Mouse (Mus musculus): ENCODE data around the gene Napsa.
A peak's percentile ranks its signal among the peaks of the same experiment; 100 is the strongest.

Napsa gene

GRCm38 (mm10) chr7:44572213-44572701 is at the start of gene Napsa:
Napsa (plus strand) TSS chr7:44572380.
- DNase-seq (ENCODE audit: low spot score in 2 of 2) = no peak

GRCm38 (mm10) chr7:44523056-44523455 is 49.1 kb upstream of the Napsa start:
- DNase-seq (ENCODE audit: low spot score in 2 of 2) = no peak

DNA sequence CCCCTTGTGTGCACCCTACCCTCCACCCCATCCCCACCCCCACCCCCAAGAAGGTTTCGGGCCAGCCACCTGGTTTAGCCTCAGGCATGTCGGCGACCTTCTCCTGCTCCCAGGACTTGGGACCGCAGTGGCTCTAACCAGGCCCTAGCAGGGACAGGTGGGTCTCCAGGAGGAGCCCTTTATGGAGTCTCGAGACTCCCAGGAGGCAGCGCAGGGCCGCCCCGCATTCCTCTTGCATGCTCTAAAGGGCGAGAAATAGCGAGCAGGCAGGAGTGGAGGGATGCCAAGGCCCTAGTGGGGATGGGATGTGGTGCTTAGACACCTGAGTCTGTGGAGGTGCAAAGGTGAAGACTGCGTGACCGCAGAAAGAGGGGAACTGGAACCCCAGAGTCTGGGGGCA is 47.7 kb upstream of the Napsa start, which contains the start of gene Mybpc2:
Gene Mybpc2 (minus strand): TSS at position 155 of the 400 bp plus-strand sequence.
- no peak for DNase-seq (ENCODE audit: low spot score in 2 of 2)

- no peak for DNase-seq (ENCODE audit: low spot score in 2 of 2)
Measured at GRCm38 (mm10) chr7:44525126-44525832, 46.9 kb upstream of the Napsa start.

- DNase-seq (ENCODE audit: low spot score in 2 of 2) = no peak
Measured at GRCm38 (mm10) chr7:44526414-44527154, 45.6 kb upstream of the Napsa start.

DNA sequence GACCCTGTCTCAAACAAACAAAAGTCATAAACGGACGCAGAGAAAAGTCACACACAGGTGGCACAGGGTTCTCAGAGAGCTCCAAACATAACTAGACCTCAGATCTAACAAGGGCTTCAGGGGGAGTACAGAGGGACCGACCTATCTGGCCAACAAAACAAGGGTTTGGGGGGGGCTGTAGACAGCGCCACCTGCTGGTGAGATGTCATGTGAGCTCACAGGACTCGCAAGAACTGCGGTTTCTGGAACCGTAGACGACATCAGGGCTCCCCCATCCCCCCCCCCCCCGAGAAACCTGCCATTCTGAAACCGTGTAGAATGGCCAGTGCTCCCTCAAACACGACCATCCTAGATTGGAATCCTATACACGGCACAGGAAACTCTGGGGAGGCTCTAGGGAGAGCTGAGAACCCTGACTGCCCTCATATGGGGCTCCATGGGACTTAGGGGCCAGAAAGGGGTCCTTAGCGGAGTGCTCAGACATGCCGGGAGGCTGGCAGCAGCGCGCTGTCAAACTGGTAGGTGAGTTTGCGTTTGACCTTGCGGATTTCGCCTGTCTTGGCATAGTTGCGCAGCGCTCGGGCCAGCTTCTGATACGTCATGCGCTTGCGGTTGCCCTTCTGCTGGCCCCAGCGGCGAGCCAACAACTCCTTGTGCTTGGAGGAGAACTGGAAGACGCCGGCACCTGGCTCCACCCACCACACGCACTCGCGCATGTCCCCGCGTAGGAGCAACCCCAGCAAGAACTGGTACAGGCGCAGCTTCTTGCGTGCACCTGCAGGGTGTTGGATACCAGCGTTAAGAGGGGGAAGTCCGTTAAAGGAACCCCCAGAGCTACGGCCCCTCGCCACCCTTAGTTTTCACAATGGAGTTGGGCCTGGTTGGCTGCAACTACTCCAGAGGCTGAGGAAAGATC is 44.4 kb upstream of the Napsa start:
- DNase-seq (ENCODE audit: low spot score in 2 of 2) = peak; percentile 79 to 90

DNA sequence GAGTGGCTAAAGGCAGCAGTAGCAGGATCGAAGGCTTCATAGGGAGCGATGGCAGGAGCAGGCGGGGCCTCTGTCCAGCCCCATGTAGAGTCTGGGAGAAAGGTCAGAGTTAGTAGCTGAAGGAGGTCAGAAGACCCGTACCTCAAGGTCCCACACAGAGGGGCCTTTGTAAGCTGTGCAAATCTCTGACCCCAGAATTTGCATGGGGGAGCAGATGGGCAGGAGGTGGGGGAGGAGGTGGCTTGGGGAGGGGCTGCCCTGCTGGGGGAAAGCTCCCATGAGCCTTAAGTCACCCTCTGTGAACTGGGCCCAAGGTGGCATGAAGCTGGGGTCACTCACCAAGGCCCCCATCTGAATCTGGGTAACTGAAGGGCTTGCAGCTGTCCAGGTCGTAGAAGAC is 42.7 kb upstream of the Napsa start:
- DNase-seq (ENCODE audit: low spot score in 2 of 2) = no peak

- DNase-seq (ENCODE audit: low spot score in 2 of 2) = no peak
Measured at GRCm38 (mm10) chr7:44530507-44530906, 41.7 kb upstream of the Napsa start.

DNA sequence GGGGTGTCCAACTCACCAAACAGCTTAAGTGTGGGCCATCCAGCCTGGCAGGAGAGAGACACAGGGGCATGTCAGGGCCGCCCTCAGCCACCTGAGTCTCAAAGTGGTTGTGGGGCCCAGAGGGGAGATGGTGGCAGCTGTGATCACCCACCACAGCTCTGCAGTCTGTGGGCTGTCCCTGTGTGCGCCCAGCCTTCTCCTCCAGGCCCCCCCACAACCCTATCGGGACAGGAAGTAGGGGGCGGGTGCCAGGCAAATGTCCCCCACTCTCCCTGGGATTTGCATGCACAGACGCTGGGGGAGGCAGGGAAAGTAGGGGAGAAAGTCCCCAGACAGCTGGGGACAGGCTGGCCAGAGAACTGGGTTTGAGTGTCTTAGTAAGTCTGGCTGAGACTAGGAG is 41.0 kb upstream of the Napsa start:
- DNase-seq (ENCODE audit: low spot score in 2 of 2) = no peak

DNA sequence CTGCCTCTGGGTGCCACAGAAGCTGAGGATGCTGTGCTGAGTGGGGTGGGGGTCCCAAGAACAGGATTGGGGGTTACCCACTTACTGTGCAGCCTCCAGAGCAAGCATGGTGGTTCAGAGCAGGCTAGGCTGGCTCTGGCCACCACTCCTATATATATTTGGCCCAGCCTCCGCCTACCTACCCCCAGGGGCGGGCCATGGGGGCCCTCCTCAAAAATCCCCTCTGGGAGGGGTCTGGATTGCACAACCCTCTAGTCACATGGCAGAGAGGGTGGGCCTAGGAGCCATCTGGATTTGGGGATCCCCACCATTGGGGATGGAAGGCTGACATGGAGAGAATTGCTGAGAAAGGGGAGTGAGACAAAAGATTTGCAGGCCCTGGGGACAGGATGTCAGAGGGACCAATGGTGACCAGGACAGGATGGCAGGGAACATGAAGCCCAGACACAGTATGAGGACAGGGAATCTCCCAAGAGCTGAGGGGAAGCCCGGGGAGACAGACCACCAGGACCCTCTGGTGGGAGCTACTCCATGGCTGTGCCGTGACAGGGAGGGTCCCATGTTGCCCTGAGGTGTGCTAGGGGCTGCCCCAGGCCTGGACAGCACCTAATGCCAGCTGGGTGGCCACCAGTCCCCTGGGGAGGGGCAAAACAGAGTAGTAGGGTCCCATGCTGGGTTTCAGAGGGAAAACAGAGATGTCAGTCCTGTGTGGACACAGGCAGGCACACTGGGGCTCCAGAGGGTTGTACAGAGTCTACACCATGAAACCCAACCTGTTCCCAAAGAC is 40.0 kb upstream of the Napsa start, which contains the start of gene Spib:
Gene Spib (minus strand): TSS at position 126 of the 787 bp plus-strand sequence.
- no peak for DNase-seq (ENCODE audit: low spot score in 2 of 2)

DNA sequence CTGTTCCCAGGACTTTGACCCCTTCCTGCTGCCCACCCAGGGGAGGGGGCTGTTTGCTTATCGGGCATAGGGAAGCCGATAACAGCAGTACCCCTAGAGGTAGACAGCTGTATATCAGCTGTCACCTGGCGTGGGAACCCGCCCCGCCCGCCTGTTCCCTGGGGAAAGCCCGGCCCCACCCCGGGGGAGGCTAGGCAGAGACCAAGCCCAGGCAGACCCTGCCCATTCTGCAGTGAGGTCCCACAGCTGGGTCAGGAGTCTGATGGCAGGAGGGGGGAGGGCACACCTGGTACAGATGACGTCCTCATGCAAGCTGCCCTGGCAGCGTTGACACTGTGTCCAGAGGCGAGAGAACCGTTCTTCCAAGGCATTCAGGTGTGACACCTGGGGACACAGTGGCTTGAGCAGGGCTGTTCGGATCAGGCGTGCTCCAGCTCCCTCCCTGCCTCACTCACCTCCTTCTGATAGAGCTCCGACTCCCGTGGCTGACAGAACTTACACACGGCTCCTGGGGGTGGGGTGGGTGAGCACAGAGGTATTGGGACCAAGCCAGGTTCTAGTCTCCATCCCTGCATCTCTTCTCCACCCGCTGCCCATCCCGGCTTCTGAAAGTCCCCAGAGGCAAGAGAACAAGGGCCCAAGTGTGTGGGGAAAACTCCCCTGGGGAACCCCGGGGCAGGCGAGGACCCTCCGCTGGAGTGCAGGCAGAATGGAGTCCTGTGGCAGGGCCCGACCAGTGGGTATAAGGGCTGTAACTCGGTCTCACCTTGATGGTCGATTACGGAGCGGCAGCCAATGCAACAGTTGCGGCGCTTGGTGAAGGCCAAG is 39.0 kb upstream of the Napsa start:
- no peak for DNase-seq (ENCODE audit: low spot score in 2 of 2)

- no peak for DNase-seq (ENCODE audit: low spot score in 2 of 2)
Measured at GRCm38 (mm10) chr7:44533746-44534045, 38.5 kb upstream of the Napsa start.

GRCm38 (mm10) chr7:44534242-44534641 is 37.9 kb upstream of the Napsa start:
- DNase-seq (ENCODE audit: low spot score in 2 of 2) = no peak

DNA sequence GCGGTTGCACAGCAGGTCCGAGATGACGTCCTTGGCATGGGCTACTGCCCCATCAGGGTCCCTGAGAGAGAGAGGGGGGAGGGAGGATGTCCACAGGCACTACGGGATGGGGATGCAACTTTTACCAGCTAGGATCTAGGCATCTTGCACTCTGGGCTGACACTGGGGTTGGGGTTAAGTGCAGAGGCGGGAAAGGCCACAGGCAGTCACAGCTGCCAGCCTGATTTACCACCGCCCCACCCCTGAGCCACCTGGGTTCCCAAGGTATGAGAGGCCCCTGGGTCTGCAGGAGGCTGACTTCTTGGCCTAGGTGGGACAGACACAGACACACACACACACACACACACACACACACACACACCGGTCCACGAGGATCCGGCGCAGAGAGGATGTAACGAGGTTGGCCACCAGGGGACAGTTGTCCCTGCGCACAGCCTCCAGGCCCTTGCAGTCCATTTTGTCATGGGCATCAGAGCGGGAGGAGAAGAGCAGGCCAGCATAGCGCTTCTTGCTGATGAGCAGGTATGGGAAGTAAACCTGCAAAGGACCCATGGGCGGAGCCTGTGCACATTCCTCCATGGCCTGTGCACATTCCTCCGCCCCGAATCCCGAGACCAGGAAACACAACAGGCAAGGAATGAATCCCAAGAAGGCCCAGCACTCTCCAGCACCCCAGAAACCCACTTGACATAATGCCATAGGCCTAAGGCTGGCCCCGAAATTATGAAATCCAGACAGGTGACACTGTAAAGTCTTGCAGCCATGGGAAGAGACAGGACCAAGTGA is 37.3 kb upstream of the Napsa start:
- no peak for DNase-seq (ENCODE audit: low spot score in 2 of 2)

DNA sequence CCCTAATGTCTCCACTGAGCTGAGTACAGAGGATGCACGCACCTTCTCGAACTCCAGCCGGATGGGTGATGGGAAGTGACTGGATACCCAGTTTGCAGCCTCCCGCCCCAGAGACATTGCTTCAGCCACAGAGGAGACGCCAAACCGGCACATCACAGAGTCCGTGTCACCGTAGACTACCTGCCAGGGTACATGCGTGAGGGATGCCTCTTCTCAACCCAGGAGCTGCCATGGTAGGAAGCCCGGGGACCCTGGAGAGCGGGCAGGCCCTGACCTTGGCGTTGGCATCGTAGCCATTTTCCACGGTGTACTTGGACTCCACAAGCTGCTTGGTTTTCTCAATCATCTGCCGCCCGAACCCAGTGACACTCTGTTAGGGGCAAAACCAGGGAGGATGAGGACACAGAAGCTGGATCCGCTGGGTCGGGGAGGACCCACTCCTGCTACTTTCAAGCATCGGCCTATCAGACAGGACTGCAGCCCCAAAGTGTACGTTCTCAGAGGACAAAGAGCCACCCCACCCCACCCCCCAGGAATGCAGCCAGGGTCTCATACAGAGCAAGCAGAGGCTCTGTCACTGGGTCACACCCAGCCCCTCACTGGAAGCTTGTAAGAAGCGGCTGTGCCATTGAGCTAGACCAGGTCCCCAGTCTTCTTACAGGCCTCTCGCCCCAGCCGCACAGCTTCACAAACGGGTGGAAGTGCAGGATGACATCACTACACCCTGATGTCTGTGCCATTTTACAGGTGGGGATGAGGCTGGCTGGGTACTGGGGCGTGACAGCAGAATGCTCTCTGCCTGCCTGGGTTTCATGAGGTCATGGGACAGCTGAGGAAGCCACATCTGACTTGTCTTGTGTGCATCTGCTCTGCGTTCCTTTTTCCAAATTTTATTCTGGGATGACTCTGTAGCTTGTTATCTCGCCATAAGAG is 36.3 kb upstream of the Napsa start:
- DNase-seq (ENCODE audit: low spot score in 2 of 2) = no peak

DNA sequence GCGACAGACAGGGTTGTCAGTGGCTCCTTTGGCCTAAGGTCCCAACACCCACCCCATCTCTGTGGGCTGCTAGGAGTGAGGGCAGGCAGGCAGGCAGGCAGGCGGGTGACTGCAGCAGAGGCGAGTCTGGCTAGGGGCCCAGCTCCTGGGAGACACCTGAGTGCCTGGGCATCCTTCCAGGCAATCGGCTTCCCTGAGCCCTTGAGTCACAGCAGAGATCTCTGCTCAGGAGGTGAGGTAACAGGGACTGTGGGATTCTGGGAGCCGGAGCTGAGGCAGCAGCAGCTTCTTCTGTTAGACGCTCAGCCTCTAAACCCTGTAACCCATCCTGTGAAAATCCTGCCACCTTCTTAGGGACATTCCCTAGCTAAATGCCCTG is 35.6 kb upstream of the Napsa start:
- DNase-seq (ENCODE audit: low spot score in 2 of 2) = no peak

DNA sequence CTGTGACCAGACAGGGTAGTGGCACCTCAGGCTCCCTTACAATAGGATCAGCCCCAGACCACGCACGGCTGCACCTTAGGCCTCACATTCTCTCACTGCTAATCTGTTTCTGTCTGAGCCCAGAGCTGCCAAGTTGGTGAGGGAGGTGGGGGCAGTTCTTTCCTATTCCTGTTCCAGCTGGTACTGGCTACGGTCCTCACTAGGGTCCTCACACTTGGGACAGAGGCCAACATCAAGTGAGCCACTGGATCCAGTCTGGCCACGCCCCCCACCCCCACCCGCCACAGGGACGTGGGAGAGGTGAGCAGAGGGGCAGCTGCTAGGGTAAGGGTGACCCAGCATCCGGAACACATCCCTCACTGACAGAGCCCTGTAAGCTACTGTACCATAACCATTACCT is 35.2 kb upstream of the Napsa start:
- no peak for DNase-seq (ENCODE audit: low spot score in 2 of 2)

GRCm38 (mm10) chr7:44537496-44537895 is 34.7 kb upstream of the Napsa start:
- no peak for DNase-seq (ENCODE audit: low spot score in 2 of 2)
